29 mouse cellular contexts compared by ENCODE assay signal in the genomic region with DNA sequence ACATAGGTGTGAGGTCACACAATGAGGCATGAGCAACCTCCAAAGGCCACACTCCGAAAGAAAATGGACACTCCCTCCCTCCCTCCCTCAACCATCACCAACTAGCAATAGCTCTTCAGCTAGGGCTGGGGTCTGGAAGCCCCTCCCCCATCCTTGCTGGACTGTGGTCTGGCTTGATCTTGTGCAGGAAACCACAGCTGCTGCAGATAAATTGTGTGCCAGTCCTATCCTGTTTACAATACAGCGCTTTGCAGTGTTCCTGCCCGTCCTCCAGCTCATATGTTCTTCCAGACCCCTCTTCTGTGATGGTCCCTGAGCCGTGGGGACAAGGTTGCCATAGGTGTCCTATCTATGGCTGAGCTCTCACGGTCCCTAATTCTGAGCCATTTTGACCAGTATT. TPM values are rescaled to one million over a fixed set of nuclear protein-coding genes. Genes with fewer than 3 reads are reported as not detected.
"Had no signal": no experiment of that assay in that cellular context is flagged by ENCODE, and none has a peak within 500 bp of the region (broad histone marks: within the 10 kb centered on the region; RNA-seq: fewer than 3 reads in every experiment).

No protein-coding gene starts in this region.

- H3K36me3 ChIP-seq: limb, embryonic 10.5 days; limb, embryonic 13.5 days; liver, embryonic 12.5 days; liver, embryonic 15.5 days; midbrain, embryonic 12.5 days; neural tube, embryonic 13.5 days; stomach, embryonic 15.5 days had no signal

- H3K4me1 ChIP-seq: limb, embryonic 10.5 days; limb, embryonic 13.5 days; liver, embryonic 15.5 days; midbrain, embryonic 12.5 days; neural tube, embryonic 13.5 days; stomach, embryonic 15.5 days had no signal

- H3K9ac ChIP-seq: limb, embryonic 13.5 days; liver, embryonic 12.5 days; liver, embryonic 15.5 days; midbrain, embryonic 12.5 days; neural tube, embryonic 13.5 days; stomach, embryonic 15.5 days had no signal

- H3K27ac ChIP-seq: kidney, postnatal 0 days; layer of hippocampus, adult 2 months; limb, embryonic 10.5 days; limb, embryonic 13.5 days; liver, embryonic 12.5 days; liver, embryonic 15.5 days; macrophage; midbrain, embryonic 12.5 days; neural tube, embryonic 13.5 days; stomach, embryonic 15.5 days had no signal

- DNase-seq: kidney, adult 2 months; kidney, postnatal 25 days; layer of hippocampus, adult 9-11 months; liver; lung, adult 2 months; retina, postnatal 1 day; right cerebral cortex, postnatal 25 days; spleen, adult 18-20 months; thymus, postnatal 25 days had no signal

- H3K4me3 ChIP-seq: layer of hippocampus, adult 2 months; limb, embryonic 10.5 days; limb, embryonic 13.5 days; liver, embryonic 12.5 days; liver, embryonic 15.5 days; midbrain, embryonic 12.5 days; myocyte; neural tube, embryonic 13.5 days; stomach, embryonic 15.5 days had no signal

- ATAC-seq: intestine, embryonic 16.5 days; liver, embryonic 12.5 days; midbrain, embryonic 16.5 days had no signal

- H3K4me2 ChIP-seq: limb, embryonic 13.5 days; liver, embryonic 12.5 days; liver, embryonic 15.5 days; midbrain, embryonic 12.5 days; neural tube, embryonic 13.5 days; stomach, embryonic 15.5 days had no signal

- H3K9me3 ChIP-seq: limb, embryonic 10.5 days; limb, embryonic 13.5 days; liver, embryonic 12.5 days; liver, embryonic 15.5 days; midbrain, embryonic 12.5 days; neural tube, embryonic 13.5 days; stomach, embryonic 15.5 days had no signal

- H3K27me3 ChIP-seq: limb, embryonic 13.5 days; liver, embryonic 12.5 days; liver, embryonic 15.5 days; midbrain, embryonic 12.5 days; stomach, embryonic 15.5 days had no signal

RNA-seq across cellular contexts. Expression of a gene that starts 10.3 kb away (rescaled TPM):
- total RNA-seq: layer of hippocampus, adult 2 months; layer of hippocampus, postnatal 25 days; left cerebral cortex, adult 18-20 months; left cerebral cortex, postnatal 25 days; monocyte, adult 5-6 weeks; neutrophil, adult 5-6 weeks had no signal
- polyA plus RNA-seq: intestine, embryonic 16.5 days; kidney, adult 2 months; kidney, embryonic 14.5 days; kidney, postnatal 0 days; large intestine, adult 2 months; limb, embryonic 10.5 days; limb, embryonic 13.5 days; liver, embryonic 12.5 days; liver, embryonic 15.5 days; lung, adult 2 months; macrophage; midbrain, embryonic 12.5 days; midbrain, embryonic 16.5 days; myocyte; neural tube, embryonic 13.5 days; stomach, embryonic 15.5 days had no signal

RNA-seq across cellular contexts. Expression of a gene that starts 13.9 kb away (rescaled TPM):
- total RNA-seq: layer of hippocampus, adult 2 months; layer of hippocampus, postnatal 25 days; left cerebral cortex, adult 18-20 months; left cerebral cortex, postnatal 25 days; monocyte, adult 5-6 weeks; neutrophil, adult 5-6 weeks had no signal
- polyA plus RNA-seq: intestine, embryonic 16.5 days; kidney, adult 2 months; kidney, embryonic 14.5 days; kidney, postnatal 0 days; large intestine, adult 2 months; limb, embryonic 10.5 days; limb, embryonic 13.5 days; liver, embryonic 12.5 days; liver, embryonic 15.5 days; lung, adult 2 months; macrophage; midbrain, embryonic 12.5 days; midbrain, embryonic 16.5 days; myocyte; neural tube, embryonic 13.5 days; stomach, embryonic 15.5 days had no signal

RNA-seq across cellular contexts. Expression of a gene that starts 23.9 kb away (rescaled TPM):
- total RNA-seq: layer of hippocampus, adult 2 months; layer of hippocampus, postnatal 25 days; left cerebral cortex, adult 18-20 months; left cerebral cortex, postnatal 25 days; monocyte, adult 5-6 weeks; neutrophil, adult 5-6 weeks had no signal
- polyA plus RNA-seq: intestine, embryonic 16.5 days; kidney, adult 2 months; kidney, embryonic 14.5 days; kidney, postnatal 0 days; large intestine, adult 2 months; limb, embryonic 10.5 days; limb, embryonic 13.5 days; liver, embryonic 12.5 days; liver, embryonic 15.5 days; lung, adult 2 months; macrophage; midbrain, embryonic 12.5 days; midbrain, embryonic 16.5 days; myocyte; neural tube, embryonic 13.5 days; stomach, embryonic 15.5 days had no signal

RNA-seq across cellular contexts. Expression of a gene that starts 49.2 kb away (rescaled TPM):
- total RNA-seq: neutrophil, adult 5-6 weeks had no signal
- polyA plus RNA-seq: limb, embryonic 10.5 days; limb, embryonic 13.5 days; liver, embryonic 12.5 days; midbrain, embryonic 12.5 days; neural tube, embryonic 13.5 days had no signal

RNA-seq across cellular contexts. Expression of a gene that starts 50.5 kb away (rescaled TPM):
- total RNA-seq: layer of hippocampus, adult 2 months; layer of hippocampus, postnatal 25 days; left cerebral cortex, adult 18-20 months; left cerebral cortex, postnatal 25 days; monocyte, adult 5-6 weeks; neutrophil, adult 5-6 weeks had no signal
- polyA plus RNA-seq: intestine, embryonic 16.5 days; kidney, adult 2 months; kidney, embryonic 14.5 days; kidney, postnatal 0 days; large intestine, adult 2 months; limb, embryonic 10.5 days; limb, embryonic 13.5 days; liver, embryonic 12.5 days; liver, embryonic 15.5 days; lung, adult 2 months; macrophage; midbrain, embryonic 12.5 days; midbrain, embryonic 16.5 days; myocyte; neural tube, embryonic 13.5 days; stomach, embryonic 15.5 days had no signal
